Mouse (Mus musculus): ENCODE results near the gene Rnf169. TPM values are rescaled to one million over a fixed set of nuclear protein-coding genes. Genes with fewer than 3 reads are reported as not detected.
A peak's percentile ranks its signal among the peaks of the same experiment; 100 is the strongest.

Gene Rnf169
- polyA plus RNA-seq, 1 experiment = 1.6 TPM

GRCm38 (mm10) chr7:99894478-99894877 lies 85.8 kb downstream of the Rnf169 start:
- no peak overlapping the region for H3K4me3 ChIP-seq (ENCODE audit: control insufficient read depth, low read depth, low read length)
- no peaks in the 10 kb centered on the region for H3K4me1 ChIP-seq (ENCODE audit: control insufficient read depth, insufficient read depth, low read length)
- no peak for TF ChIP-seq CTCF (IDR thresholded peaks at IDR 0.05; ENCODE audit: control insufficient read depth, insufficient read depth, insufficient replicate concordance, low read depth, low read length)
- TF ChIP-seq POLR2A (IDR thresholded peaks at IDR 0.05; ENCODE audit: control insufficient read depth, low read depth, low read length) = no peak
- H3K36me3 ChIP-seq (ENCODE audit: control insufficient read depth, insufficient read depth, low read length) = no peaks in the 10 kb centered on the region
- no peaks in the 10 kb centered on the region for H3K27me3 ChIP-seq (ENCODE audit: control insufficient read depth, insufficient read depth, low read length)
- no peak overlapping the region for H3K27ac ChIP-seq (ENCODE audit: control insufficient read depth, insufficient read depth, low read depth, low read length)

GRCm38 (mm10) chr7:99893967-99894366 lies 86.3 kb downstream of the Rnf169 start:
- no peak overlapping the region for H3K27ac ChIP-seq (ENCODE audit: control insufficient read depth, insufficient read depth, low read depth, low read length)
- H3K27me3 ChIP-seq (ENCODE audit: control insufficient read depth, insufficient read depth, low read length) = no peaks in the 10 kb centered on the region
- H3K4me3 ChIP-seq (ENCODE audit: control insufficient read depth, low read depth, low read length) = no peak overlapping the region
- H3K36me3 ChIP-seq (ENCODE audit: control insufficient read depth, insufficient read depth, low read length) = no peaks in the 10 kb centered on the region
- no peaks in the 10 kb centered on the region for H3K4me1 ChIP-seq (ENCODE audit: control insufficient read depth, insufficient read depth, low read length)
- no peak for TF ChIP-seq CTCF (IDR thresholded peaks at IDR 0.05; ENCODE audit: control insufficient read depth, insufficient read depth, insufficient replicate concordance, low read depth, low read length)
- no peak for TF ChIP-seq POLR2A (IDR thresholded peaks at IDR 0.05; ENCODE audit: control insufficient read depth, low read depth, low read length)

GRCm38 (mm10) chr7:99892351-99892750 lies 87.9 kb downstream of the Rnf169 start:
- Histone ChIP-seq H3K36me3 (ENCODE audit: control insufficient read depth, insufficient read depth, low read length) (no peaks in the 10 kb centered on the region), H3K27ac (ENCODE audit: control insufficient read depth, insufficient read depth, low read depth, low read length) (no peak overlapping the region), H3K4me3 (ENCODE audit: control insufficient read depth, low read depth, low read length) (no peak overlapping the region), H3K27me3 (ENCODE audit: control insufficient read depth, insufficient read depth, low read length) (no peaks in the 10 kb centered on the region), H3K4me1 (ENCODE audit: control insufficient read depth, insufficient read depth, low read length) (no peaks in the 10 kb centered on the region)
- TF ChIP-seq POLR2A (IDR thresholded peaks at IDR 0.05; ENCODE audit: control insufficient read depth, low read depth, low read length) = no peak
- no peak for TF ChIP-seq CTCF (IDR thresholded peaks at IDR 0.05; ENCODE audit: control insufficient read depth, insufficient read depth, insufficient replicate concordance, low read depth, low read length)

GRCm38 (mm10) chr7:99891471-99891870 lies 88.8 kb downstream of the Rnf169 start:
- TF ChIP-seq POLR2A (IDR thresholded peaks at IDR 0.05; ENCODE audit: control insufficient read depth, low read depth, low read length) = no peak
- TF ChIP-seq CTCF (IDR thresholded peaks at IDR 0.05; ENCODE audit: control insufficient read depth, insufficient read depth, insufficient replicate concordance, low read depth, low read length) = no peak
- no peak overlapping the region for H3K4me3 ChIP-seq (ENCODE audit: control insufficient read depth, low read depth, low read length)
- no peak overlapping the region for H3K27ac ChIP-seq (ENCODE audit: control insufficient read depth, insufficient read depth, low read depth, low read length)
- H3K27me3 ChIP-seq (ENCODE audit: control insufficient read depth, insufficient read depth, low read length) = no peaks in the 10 kb centered on the region
- H3K4me1 ChIP-seq (ENCODE audit: control insufficient read depth, insufficient read depth, low read length) = no peaks in the 10 kb centered on the region
- H3K36me3 ChIP-seq (ENCODE audit: control insufficient read depth, insufficient read depth, low read length) = no peaks in the 10 kb centered on the region

DNA sequence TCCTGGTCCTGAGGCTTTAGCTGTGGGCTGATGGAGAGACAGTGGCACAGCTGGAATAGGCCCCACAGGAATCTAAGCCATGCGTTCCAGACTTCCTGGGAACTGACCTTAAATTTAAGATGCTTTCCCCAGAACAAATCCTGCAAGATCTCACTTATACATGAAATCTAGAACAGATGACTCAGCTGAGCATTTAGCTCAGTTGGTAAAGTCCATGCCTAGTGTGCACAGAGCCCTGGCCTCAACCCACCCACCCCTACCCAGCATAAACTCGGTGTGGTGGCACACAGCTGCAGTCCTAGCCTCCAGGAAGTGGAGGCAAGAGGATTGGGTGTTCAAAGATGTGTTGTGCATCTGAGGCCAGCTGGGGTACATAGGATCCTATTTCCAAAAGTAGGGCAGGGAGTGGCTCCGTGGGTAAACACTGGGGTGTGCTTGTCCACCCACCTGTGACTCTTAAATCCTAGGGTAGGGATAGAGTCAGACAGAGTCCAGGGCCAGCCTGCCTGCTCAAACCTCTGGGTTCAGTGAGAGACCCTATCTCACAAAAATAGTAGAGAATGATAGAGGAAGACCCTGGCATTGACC lies 90.0 kb downstream of the Rnf169 start:
- peaks cover 1% of the 10 kb centered on the region; the same call in 1 of the 2 replicates for H3K36me3 ChIP-seq (ENCODE audit: control insufficient read depth, insufficient read depth, low read length)
- H3K27me3 ChIP-seq (ENCODE audit: control insufficient read depth, insufficient read depth, low read length) = no peaks in the 10 kb centered on the region
- H3K27ac ChIP-seq (ENCODE audit: control insufficient read depth, insufficient read depth, low read depth, low read length) = no peak overlapping the region
- no peak overlapping the region for H3K4me3 ChIP-seq (ENCODE audit: control insufficient read depth, low read depth, low read length)
- no peaks in the 10 kb centered on the region for H3K4me1 ChIP-seq (ENCODE audit: control insufficient read depth, insufficient read depth, low read length)
- TF ChIP-seq POLR2A (IDR thresholded peaks at IDR 0.05; ENCODE audit: control insufficient read depth, low read depth, low read length) (no peak), CTCF (IDR thresholded peaks at IDR 0.05; ENCODE audit: control insufficient read depth, insufficient read depth, insufficient replicate concordance, low read depth, low read length) (no peak)

DNA sequence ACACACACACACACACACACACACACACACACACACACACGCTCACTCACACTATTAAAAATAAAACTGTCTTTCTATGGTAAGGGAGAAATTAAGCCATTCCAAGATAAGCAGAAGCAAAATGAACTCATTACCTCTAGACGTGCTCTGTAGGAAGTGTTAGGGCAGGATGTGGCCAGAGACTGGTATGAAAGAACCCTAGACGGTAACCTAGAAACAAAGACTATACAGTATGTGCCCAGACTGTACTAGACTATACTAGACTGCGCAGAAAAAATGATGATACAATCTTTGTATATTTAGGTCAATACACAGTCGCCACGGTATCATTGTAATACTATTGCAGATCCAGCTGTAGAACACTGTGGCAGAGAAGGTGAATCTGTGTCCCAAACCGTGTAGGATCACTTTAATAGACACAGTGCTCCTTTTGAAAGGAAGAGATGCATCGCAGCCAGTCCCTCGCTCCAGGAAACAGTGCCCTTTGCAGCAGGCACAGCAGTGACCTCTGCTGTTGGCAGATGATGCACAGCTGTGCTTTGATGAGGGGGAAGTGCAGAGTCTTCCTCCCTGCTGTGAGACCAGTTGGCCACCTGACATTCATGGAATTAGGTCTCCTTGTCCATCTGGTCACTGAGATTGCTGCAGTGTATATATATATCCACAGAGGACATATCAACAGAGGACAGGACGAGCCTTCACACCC lies 90.9 kb downstream of the Rnf169 start:
- peaks cover 1% of the 10 kb centered on the region; the same call in 1 of the 2 replicates for H3K36me3 ChIP-seq (ENCODE audit: control insufficient read depth, insufficient read depth, low read length)
- no peak overlapping the region for H3K4me3 ChIP-seq (ENCODE audit: control insufficient read depth, low read depth, low read length)
- H3K4me1 ChIP-seq (ENCODE audit: control insufficient read depth, insufficient read depth, low read length) = no peaks in the 10 kb centered on the region
- H3K27me3 ChIP-seq (ENCODE audit: control insufficient read depth, insufficient read depth, low read length) = no peaks in the 10 kb centered on the region
- H3K27ac ChIP-seq (ENCODE audit: control insufficient read depth, insufficient read depth, low read depth, low read length) = no peak overlapping the region
- TF ChIP-seq POLR2A (IDR thresholded peaks at IDR 0.05; ENCODE audit: control insufficient read depth, low read depth, low read length) (no peak), CTCF (IDR thresholded peaks at IDR 0.05; ENCODE audit: control insufficient read depth, insufficient read depth, insufficient replicate concordance, low read depth, low read length) (peak; percentile 22; the same call in 1 of the 2 replicates)

GRCm38 (mm10) chr7:99887743-99888142 lies 92.5 kb downstream of the Rnf169 start:
- TF ChIP-seq POLR2A (IDR thresholded peaks at IDR 0.05; ENCODE audit: control insufficient read depth, low read depth, low read length) (no peak), CTCF (IDR thresholded peaks at IDR 0.05; ENCODE audit: control insufficient read depth, insufficient read depth, insufficient replicate concordance, low read depth, low read length) (no peak)
- H3K4me1 ChIP-seq (ENCODE audit: control insufficient read depth, insufficient read depth, low read length) = no peaks in the 10 kb centered on the region
- H3K36me3 ChIP-seq (ENCODE audit: control insufficient read depth, insufficient read depth, low read length) = peaks cover 1% of the 10 kb centered on the region; the same call in 1 of the 2 replicates
- no peaks in the 10 kb centered on the region for H3K27me3 ChIP-seq (ENCODE audit: control insufficient read depth, insufficient read depth, low read length)
- H3K27ac ChIP-seq (ENCODE audit: control insufficient read depth, insufficient read depth, low read depth, low read length) = no peak overlapping the region
- no peak overlapping the region for H3K4me3 ChIP-seq (ENCODE audit: control insufficient read depth, low read depth, low read length)
